Mouse (Mus musculus) testis, adult 2 months (tissue): ENCODE results near the gene Gm13539. TPM values are rescaled to one million over a fixed set of nuclear protein-coding genes. Genes with fewer than 3 reads are reported as not detected.

Source experiments
- H3K27ac ChIP-seq: fragments of 200-500 bp; 2 replicates; pipeline ENCODE4 v1.5.1; 2012; ENCODE audit warnings: low read depth, low read length; ENCODE audit not compliant: control insufficient read depth, insufficient read depth
- H3K27me3 ChIP-seq: fragments of 200-500 bp; 2 replicates; pipeline ENCODE4 v1.6.1; 2012; ENCODE audit warnings: mild to moderate bottlenecking, low read length, moderate library complexity; ENCODE audit not compliant: control insufficient read depth, insufficient read depth
- H3K36me3 ChIP-seq: fragments of 200-500 bp; 2 replicates; pipeline ENCODE4 v1.6.1; 2012; ENCODE audit warnings: mild to moderate bottlenecking, low read length; ENCODE audit not compliant: control insufficient read depth, insufficient read depth
- H3K4me1 ChIP-seq: fragments of 200-500 bp; 2 replicates; pipeline ENCODE4 v1.6.1; 2012; ENCODE audit warnings: low read length; ENCODE audit not compliant: control insufficient read depth, insufficient read depth
- H3K4me3 ChIP-seq: fragments of 200-500 bp; 2 replicates; pipeline ENCODE4 v1.5.1; 2012; ENCODE audit warnings: low read depth, mild to moderate bottlenecking, low read length, moderate library complexity, mixed read lengths; ENCODE audit not compliant: control insufficient read depth
- CTCF ChIP-seq: fragments of 200-500 bp; IDR thresholded peaks from 2 replicates; pipeline ENCODE4 v1.5.1; 2012; ENCODE audit warnings: low read depth, mild to moderate bottlenecking, inconsistent platforms, low read length, moderate library complexity; ENCODE audit not compliant: control insufficient read depth, insufficient read depth, insufficient replicate concordance
- POLR2A ChIP-seq: fragments of 200-500 bp; IDR thresholded peaks from 2 replicates; pipeline ENCODE4 v1.6.1; 2012; ENCODE audit warnings: low read depth, mild to moderate bottlenecking, inconsistent platforms, low read length, moderate library complexity; ENCODE audit not compliant: control insufficient read depth
- polyA plus RNA-seq: library from polyadenylated mRNA; depleted of rRNA; stranded (reverse); fragments of >200 nt; gene quantifications from 2 replicates; pipeline ENCODE4 v1.2.3, GENCODE M21; 2012

Gm13539 gene
- polyA plus RNA-seq, 1 experiment, result 17.0 TPM

DNA sequence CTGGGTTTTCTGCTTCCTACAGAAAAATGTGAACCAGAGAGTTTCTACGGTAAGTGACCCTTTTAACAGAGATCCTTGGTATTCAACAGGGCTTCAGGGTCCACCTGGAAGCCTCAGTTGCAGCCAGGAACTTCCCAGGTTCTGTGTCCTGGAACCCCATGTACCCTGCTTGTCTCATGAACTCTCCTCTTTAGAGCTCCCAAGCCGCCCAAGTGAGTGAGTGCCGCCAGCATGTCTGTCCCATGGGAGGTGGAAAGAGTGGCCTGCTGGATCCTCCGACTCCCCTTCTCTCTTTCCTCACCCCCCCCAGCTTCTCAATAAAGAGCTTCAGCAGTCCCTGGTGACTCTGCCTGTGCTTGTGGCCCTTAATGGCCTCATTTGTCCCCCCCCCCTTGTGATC lies 14.3 kb upstream of the Gm13539 start:
- no peaks in the 10 kb centered on the region for H3K4me1 ChIP-seq
- no peaks in the 10 kb centered on the region for H3K27me3 ChIP-seq
- H3K4me3 ChIP-seq, result no peak overlapping the region
- TF ChIP-seq POLR2A (no peak), CTCF (no peak)
- H3K36me3 ChIP-seq, result no peaks in the 10 kb centered on the region
- no peak overlapping the region for H3K27ac ChIP-seq

GRCm38 (mm10) chr2:25773507-25773906 lies 8.6 kb upstream of the Gm13539 start:
- TF ChIP-seq CTCF (no peak), POLR2A (no peak)
- Histone ChIP-seq H3K27me3 (no peaks in the 10 kb centered on the region), H3K4me3 (no peak overlapping the region), H3K36me3 (no peaks in the 10 kb centered on the region), H3K27ac (no peak overlapping the region), H3K4me1 (no peaks in the 10 kb centered on the region)

GRCm38 (mm10) chr2:25774640-25775039 lies 7.4 kb upstream of the Gm13539 start:
- H3K36me3 ChIP-seq, result no peaks in the 10 kb centered on the region
- no peak overlapping the region for H3K4me3 ChIP-seq
- H3K27ac ChIP-seq, result no peak overlapping the region
- TF ChIP-seq POLR2A, result no peak
- no peak for TF ChIP-seq CTCF
- no peaks in the 10 kb centered on the region for H3K4me1 ChIP-seq
- H3K27me3 ChIP-seq, result no peaks in the 10 kb centered on the region

DNA sequence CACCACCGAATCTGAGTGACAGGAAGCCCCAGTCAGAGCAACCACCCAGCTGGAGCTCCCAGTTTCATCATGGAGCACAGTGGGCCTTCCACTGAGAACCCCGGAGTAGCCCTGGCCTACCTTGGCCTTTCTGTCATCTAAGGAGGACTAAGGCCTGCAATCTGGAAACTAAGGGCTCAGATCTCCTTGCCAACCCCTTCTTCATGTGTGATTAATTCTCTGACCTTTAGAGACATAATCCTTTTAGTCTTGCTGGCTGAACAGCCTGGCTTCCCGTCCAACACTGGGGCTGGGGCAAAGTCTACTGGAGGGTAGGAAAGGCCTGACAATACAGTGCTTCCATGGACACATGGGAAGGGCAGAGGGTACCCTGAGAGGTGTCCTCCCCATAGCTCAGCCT lies 6.1 kb upstream of the Gm13539 start:
- no peak for TF ChIP-seq POLR2A
- no peak for TF ChIP-seq CTCF

GRCm38 (mm10) chr2:25776717-25777116 lies 5.3 kb upstream of the Gm13539 start, which contains the start of gene Lcn11:
Gene Lcn11, plus strand, starts transcription at chr2:25777017.
- no peaks in the 10 kb centered on the region for H3K4me1 ChIP-seq
- H3K36me3 ChIP-seq, result no peaks in the 10 kb centered on the region
- H3K27ac ChIP-seq, result no peak within 1 kb of the TSS
- no peak within 1 kb of the TSS for H3K4me3 ChIP-seq
- TF ChIP-seq POLR2A (no peak), CTCF (no peak)
- no peaks in the 10 kb centered on the region for H3K27me3 ChIP-seq

More for the DNA sequence above, 6.1 kb upstream of the Gm13539 start:
- Histone ChIP-seq H3K4me3 (no peak overlapping the region), H3K27ac (no peak overlapping the region), H3K4me1 (no peaks in the 10 kb centered on the region), H3K27me3 (no peaks in the 10 kb centered on the region), H3K36me3 (no peaks in the 10 kb centered on the region)

- Histone ChIP-seq H3K4me1 (no peaks in the 10 kb centered on the region), H3K27me3 (no peaks in the 10 kb centered on the region), H3K36me3 (no peaks in the 10 kb centered on the region), H3K4me3 (no peak overlapping the region), H3K27ac (no peak overlapping the region; the same call in 1 of the 2 replicates)
- no peak for TF ChIP-seq CTCF
Observed at GRCm38 (mm10) chr2:25779076-25779475, 3.0 kb upstream of the Gm13539 start.

- H3K27me3 ChIP-seq, result no peaks in the 10 kb centered on the region
- no peak for TF ChIP-seq POLR2A
- no peak for TF ChIP-seq CTCF
- H3K36me3 ChIP-seq, result no peaks in the 10 kb centered on the region
- no peak overlapping the region for H3K27ac ChIP-seq
- H3K4me1 ChIP-seq, result no peaks in the 10 kb centered on the region
- H3K4me3 ChIP-seq, result no peak overlapping the region
Observed at GRCm38 (mm10) chr2:25780921-25781320, 1.1 kb upstream of the Gm13539 start.
